Mouse (Mus musculus) left cerebral cortex, postnatal 25 days (tissue): ENCODE results near the gene Slain1. TPM values are rescaled to one million over a fixed set of nuclear protein-coding genes. Genes with fewer than 3 reads are reported as not detected.
"Not testable (repeated sequence)": the region's sequence is repeated elsewhere in the genome, so short reads cannot be mapped to it uniquely, and the experiment has no call there.

Source experiments
- DNase-seq, 2 experiments: peaks; one replicate each; pipeline ENCODE4 v3.0.0; 2022; ENCODE audit warnings: low spot score in 2 of 2, mixed read lengths in 1 of 2
- intact Hi-C: fragments of 180-260 bp; cut with DNase I; formaldehyde crosslinking; loops from one replicate; pipeline ENCODE4 v1.15.1; 2025
- total RNA-seq, 2 experiments: library from RNA; stranded (reverse); gene quantifications; 2 replicates each; pipeline ENCODE4 v1.2.3; 2021

Slain1 gene
- total RNA-seq, 2 experiments from 2014 or later: 45.9 to 46.7 TPM

DNA sequence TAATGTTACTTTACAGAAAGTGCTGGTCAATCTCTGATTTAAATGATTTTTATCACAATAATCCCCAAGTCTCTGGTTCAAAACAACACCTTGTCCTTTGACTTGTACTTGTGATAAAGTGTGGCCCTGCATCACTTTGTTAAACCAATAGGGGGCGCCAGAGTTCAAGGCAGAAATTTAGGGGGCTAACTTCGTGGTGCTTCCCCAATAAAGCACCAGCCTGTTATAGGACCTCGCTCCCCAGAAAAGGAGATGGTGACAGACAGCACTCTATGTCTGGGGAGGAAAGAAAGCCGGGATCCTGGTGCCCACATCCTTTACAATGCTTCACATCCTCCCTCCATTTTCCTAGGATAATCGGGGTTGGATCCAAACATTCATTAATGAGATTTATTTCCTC lies 67.5 kb downstream of the Slain1 start:
- DNase-seq: no peak
- intact Hi-C loops: loop anchor here (1.0 to 10.0 kb wide), 2 partner anchors 311 to 1097 kb away; no protein-coding TSS in a partner anchor

DNA sequence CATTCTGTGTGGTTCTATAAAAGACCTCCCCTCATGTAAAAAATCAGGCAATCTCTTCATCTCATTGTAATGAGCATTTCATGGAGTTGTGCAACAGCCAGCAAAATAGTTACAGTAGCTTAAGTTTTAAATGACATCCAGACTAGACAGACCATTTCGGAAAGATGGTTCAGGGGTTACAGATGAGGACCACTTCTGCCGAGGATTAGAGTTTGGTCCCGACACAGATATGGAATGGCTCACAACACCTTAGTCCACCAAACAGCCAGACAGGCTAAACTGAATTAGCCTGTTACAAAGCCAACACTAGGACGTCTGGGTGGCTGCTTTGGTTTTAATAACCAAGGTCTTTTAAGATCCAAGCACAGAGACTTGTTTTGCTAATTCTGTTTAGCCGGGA lies 68.0 kb downstream of the Slain1 start:
- intact Hi-C loops: loop anchor here (1.0 to 10.0 kb wide), 2 partner anchors 310 to 1097 kb away; no protein-coding TSS in a partner anchor
- DNase-seq: no peak

DNA sequence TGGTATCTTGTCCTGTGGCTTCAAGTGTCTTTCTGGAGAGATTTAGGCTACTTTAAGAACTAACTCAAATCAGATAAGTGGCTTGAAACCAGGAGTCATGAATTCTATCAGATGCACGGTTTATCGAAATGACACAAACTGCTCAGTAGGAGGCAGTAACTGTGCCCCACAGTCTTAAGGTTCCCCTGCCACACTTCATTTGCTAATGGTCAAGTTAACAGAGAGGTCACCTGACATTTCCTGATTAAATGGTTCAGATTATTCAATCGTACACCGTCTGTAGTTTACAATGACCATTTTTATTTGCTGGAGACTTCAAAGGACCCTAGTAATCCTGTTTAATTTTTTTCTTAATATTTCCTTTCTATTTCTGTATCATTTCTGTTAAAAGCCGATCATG lies 68.4 kb downstream of the Slain1 start:
- DNase-seq: no peak
- intact Hi-C loops: loop anchor here (10.0 kb wide), 1 partner anchor 1096 kb away; no protein-coding TSS in a partner anchor

DNA sequence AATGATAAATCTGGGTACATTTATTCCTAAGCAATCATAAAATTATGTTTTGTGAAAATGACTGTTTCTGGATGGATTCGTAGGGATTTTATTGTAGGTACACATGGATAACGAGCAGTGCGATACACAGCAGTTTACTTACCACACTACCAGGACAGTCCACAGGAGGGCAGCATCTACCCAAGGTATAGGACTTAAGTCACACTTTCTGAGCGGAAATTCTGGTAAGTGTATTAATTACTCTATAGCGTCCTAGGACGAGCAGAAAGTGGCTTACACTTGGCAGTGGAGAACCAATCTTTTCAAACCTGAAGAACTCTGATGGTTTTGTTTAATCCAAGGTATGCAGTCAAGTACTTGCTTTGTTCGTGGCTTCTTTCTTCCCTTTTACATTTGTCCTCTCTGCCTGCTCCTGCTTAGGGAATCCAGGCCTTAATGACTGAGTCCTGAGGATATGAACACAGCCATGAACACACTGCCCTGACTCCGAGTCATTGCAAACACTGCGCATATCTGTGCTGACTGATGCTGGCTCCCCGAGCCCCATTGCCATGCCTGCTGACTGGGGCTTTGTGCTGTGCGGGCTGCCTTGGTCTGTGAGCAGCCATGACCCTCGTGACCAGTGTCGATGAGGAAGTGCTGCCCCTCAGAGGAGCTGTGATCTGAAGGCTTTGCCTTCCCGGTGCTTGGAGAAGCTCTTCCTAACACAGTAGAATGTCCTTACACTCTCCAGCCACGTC lies 69.0 kb downstream of the Slain1 start:
- intact Hi-C loops: loop anchor here (10.0 kb wide), 1 partner anchor 1096 kb away; no protein-coding TSS in a partner anchor

DNA sequence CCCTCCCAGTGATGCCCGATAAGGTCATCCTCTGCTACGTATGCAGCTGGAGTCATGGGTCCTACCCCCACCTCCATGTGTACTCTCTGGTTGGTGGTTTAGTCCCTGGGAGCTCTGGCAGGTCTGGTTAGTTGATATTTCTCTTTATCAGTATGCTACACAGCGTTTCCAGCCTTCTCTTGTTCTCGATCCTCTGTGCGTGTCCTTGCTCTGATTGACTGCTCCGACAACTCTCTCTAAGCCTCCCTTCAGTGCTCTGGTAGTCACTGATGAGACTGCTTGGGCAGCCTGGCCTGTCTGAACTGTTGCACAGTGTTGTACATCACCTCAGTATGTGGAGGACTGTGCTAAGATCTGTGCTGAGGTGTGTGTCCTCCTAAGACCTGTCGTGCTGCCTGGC lies 70.1 kb downstream of the Slain1 start:
- intact Hi-C loops: loop anchor here (10.0 kb wide), 1 partner anchor 1315 kb away; no protein-coding TSS in a partner anchor
- DNase-seq: no peak

More for the DNA sequence above, 69.0 kb downstream of the Slain1 start:
- DNase-seq: peak; percentile 88 to 91

DNA sequence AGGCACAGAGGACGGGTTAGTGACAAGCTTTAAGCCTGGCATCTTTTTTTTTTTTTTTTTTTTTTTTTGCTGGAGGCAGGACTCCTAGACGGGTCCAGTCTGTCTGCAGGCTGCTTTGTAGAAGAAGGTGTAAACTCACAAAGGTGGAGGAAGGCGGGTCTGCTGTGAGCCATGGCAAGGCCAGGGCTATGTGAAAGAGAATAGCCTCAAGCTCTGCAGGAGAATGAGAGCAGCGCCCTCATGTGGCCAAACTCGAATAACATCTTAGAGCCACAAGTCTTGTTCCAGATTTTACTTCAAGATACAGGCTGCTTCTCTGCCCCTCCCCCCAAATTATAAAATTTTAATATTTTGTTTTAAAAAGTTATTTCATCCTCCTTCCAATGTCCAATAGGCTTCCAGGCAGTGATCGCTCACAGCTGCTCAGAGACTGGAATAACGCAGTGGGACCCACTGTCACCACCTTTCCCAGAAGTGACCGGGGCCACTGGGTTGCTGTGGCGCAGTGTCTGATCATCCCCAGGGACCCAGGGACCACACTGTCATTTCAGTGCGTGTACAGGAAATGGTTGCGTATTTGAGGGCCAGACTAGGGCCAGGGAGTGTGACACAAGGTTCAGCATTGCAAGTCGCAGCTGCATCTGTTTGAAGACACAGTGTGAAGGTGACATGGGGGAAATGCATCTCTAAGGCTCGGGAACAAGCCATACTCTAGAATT lies 70.8 kb downstream of the Slain1 start:
- peak; percentile 52 to 67 for DNase-seq
- intact Hi-C loops: loop anchor here (10.0 kb wide), 1 partner anchor 1314 kb away; no protein-coding TSS in a partner anchor

DNA sequence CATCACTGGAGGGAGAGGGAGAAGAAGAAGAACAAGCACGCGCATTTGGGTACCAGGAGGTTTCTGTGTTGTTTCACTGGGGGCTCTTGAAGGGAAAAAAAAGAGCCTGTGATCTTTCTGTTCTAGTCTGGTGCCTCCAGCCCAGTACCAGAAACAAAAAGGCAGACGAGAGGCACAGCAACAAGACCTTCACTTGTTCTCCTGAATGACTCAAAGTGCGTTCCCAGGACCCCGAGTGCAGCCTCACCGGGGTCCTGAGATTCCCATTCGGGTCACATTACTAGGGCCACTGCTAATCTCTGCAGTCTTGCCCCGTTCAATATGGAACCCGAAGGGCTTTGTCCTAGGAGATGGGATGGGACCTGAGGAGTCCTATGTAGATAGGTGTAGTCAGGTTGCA lies 73.3 kb downstream of the Slain1 start:
- intact Hi-C loops: loop anchor here (10.0 kb wide), 1 partner anchor 1311 kb away; no protein-coding TSS in a partner anchor
- no peak for DNase-seq

DNA sequence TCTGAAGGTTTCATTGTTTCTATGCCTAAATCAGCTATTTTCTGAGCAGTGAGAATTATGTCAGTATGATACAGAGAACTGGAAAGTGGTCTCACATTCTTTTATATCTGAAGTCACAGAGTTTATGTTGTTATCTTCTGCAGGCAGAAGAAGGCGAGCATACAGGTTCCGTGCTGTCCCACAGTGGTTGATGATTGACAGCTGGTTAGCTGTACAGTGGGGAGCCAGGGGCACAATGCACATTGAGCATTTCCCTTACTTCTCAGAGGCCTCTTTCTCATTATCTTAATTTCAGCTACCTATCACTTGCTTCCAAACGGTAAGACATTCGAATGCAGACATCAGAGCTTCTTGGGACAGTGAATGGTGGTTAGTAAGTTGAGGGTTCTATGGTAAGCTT lies 73.8 kb downstream of the Slain1 start:
- DNase-seq: no peak
- intact Hi-C loops: loop anchor here (10.0 kb wide), 1 partner anchor 1311 kb away; no protein-coding TSS in a partner anchor

DNA sequence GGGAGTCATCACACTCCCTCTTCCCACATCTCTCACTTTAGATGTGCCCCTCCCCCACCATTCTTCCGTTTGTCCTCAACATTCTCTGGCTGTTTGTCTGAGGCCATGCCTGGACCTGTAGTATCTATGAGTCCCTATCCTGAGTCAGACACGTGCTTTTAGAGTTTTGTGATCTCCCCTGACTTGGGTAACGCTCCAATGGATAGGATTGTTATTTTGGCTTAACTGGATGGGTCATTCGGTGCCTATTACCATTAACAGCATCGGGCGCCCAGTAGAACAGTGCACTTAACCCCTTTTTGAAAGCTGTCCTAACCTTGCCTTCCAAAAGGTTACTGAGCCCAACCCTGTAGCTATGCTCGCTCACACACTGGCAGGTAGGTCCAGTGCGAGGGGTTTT lies 78.5 kb downstream of the Slain1 start:
- no peak for DNase-seq
- intact Hi-C loops: loop anchor here (10.0 kb wide), 1 partner anchor 1306 kb away; no protein-coding TSS in a partner anchor

DNA sequence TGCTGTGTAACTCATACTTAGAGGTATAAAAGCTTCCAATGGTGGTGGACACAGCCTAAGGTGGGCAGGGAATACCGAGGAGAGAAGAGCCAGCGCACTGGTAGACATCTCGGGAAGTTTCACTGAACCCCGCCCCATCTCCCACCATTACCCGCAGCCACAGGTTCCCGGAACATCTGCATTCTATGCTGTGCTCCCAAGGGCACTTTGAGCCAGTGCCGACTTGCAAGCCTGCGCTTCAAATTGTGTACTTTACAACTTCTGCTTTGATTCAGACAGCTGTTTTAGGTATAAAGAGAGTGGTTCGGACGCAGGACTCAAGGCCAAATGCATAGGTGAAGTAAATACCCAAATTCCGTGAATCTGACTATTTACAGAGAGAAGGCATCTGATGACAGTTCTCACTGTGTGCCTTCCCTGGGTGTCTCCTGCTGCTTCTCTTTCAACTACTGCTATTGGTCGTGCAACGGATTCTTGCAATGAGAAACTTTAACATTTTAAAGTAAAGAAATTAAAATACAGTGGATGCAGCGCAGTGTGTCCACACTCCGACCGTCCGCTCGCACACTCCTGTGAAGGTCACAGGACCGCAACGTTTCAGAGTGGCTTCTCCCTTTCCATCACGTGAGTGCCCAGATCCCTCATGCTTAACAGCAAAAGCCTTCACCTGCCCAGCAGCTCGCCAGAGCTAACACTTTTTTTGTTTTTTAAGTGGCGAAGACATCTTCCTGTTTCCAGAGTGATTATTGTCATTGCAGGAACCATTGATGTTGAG lies 79.1 kb downstream of the Slain1 start:
- no peak for DNase-seq
- intact Hi-C loops: loop anchor here (10.0 kb wide), 1 partner anchor 1306 kb away; no protein-coding TSS in a partner anchor

DNA sequence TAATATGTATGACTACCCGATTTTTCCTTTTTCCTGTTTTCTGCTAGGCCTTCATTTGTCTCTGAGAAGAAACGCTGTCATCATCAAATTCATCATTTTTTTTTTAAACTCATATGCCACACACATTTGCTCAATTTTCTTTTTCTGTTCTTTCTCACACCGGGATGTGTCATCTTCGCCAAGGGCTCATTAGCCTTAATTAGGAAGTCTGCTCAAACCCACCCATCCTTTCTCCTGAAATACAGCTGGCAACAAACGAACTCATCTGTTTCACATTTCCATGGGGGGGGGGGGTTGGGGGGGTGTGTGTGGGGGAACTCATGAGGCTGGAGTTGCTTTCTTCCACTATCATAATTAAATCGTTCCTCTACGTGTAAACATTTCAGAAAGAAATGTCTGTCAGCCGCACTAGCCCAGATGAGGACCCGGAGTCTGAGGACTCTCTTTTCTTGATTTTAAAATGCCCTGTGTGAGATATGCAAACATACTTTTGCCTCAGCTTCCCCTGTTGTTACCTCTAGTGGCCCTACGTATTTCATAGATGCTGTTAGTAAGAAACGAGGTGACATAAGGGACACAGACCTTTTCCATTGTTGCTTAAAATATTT lies 79.8 kb downstream of the Slain1 start:
- no peak for DNase-seq
- intact Hi-C loops: loop anchor here (10.0 kb wide), 1 partner anchor 1305 kb away; no protein-coding TSS in a partner anchor

DNA sequence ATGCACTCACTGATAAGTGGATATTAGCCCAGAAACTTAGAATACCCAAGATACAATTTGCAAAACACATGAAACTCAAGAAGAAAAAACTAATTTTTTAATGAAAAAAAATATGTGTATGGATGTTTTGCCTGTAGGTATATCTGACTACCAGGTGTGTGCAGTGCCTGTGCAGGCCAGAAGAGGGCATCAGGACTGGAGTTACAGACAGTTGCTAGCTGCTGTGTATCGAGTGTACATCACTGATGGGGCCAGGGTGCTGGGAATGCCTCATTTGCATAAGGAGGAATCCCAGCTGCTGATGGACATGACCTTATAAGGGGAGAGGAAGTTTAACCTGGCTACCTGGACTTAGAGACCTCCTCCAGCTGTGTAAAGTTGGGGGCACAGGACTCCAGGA lies 82.6 kb downstream of the Slain1 start:
- no peak for DNase-seq
- intact Hi-C loops: no loop called here

DNA sequence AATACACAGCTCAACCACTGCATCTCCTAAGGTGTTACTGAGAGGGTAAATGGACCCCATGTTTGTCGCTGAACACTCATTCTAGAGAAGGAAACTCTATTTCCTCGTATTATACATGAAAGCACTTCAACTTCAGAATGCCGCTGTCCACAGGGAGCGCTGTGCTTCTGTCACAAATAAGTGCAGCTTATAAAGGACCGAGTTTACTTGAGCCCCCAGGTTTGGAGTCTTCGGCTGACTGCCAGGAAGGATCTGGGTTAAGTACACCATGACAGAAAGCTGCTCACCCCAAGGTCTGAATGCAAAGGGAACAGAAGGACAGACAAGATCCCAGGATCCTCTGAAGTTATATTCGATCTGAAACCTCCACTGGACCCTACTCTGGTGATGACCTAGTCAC lies 91.2 kb downstream of the Slain1 start:
- intact Hi-C loops: no loop called here

DNA sequence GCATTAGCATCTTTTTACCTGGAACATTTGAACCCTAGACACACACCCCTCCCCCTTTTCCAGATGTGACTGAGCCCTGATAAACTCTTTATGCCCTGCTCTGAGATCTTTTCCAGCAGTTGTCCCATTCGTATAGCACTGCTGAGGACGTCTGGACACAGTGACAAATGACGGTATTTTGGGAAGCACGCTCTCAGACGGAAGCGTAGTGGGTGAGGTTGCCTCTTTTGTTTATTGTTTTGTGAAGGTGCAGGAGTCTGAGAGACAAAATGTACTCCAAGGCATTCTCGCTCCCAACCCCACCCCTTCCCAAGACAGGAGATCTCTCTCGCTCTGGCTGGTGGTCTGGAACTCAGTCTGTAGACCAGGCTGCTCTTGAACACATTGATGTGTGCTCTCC lies 92.1 kb downstream of the Slain1 start:
- intact Hi-C loops: no loop called here
- DNase-seq: no peak

More for the DNA sequence above, 91.2 kb downstream of the Slain1 start:
- no peak for DNase-seq

DNA sequence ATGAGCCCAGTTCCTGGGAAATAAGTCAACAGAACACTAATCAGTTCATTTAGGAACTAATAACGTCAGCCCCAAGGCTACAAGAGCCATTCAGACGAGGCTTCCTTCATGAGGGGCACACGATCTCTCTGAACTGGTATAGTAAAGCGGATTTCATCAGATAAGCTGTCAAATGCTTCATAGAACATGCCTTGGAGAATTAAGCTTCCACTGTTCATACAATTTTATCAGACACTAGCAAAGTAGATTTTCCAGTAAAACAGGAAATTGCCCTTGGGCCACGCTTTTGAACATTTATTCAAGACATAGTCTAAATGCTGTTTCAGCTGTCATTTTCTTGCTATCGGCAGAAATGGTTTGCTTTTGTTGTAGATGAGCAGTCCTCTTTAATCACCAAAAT lies 97.3 kb downstream of the Slain1 start:
- DNase-seq: no peak
- intact Hi-C loops: no loop called here

DNA sequence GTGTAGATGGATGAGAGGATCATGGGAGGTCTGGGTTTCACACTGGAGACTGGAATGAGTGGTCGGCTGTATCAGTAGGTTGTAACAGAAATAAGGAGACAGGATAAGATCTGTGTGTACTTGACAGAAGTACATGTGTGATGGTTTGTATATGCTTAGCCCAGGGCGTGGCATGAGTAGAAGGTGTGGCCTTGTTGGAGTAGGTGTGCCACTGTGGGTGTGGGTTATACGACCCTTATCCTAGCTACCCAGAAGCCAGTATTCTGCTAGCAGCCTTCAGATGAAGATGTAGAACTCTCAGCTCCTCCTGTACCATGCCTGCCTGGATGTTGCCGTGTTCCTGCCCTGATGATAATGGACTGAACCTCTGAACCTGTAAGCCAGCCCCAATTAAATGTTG lies 100.6 kb downstream of the Slain1 start:
- intact Hi-C loops, DNase-seq: not testable (repeated sequence)

DNA sequence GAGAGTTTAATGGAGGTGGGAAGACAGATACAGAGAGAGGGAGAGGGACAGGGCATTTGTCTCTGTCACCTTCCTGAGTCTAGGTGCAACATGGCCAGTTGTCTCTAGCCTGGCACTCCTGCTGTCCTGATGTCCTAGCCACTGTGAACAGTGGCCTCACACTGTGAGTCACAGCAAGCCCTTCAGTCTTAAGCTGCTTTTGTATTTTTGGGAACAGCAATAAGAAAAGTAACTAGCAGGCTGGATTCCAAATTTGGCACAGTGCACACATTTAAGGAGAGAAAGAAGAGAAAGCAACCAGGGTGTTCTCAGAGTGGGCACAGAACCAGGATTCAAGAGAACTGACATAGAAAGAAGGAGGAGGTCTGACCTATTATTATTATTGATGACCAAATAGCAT lies 101.4 kb downstream of the Slain1 start:
- DNase-seq: peak; percentile 23 to 78
- intact Hi-C loops: no loop called here

DNA sequence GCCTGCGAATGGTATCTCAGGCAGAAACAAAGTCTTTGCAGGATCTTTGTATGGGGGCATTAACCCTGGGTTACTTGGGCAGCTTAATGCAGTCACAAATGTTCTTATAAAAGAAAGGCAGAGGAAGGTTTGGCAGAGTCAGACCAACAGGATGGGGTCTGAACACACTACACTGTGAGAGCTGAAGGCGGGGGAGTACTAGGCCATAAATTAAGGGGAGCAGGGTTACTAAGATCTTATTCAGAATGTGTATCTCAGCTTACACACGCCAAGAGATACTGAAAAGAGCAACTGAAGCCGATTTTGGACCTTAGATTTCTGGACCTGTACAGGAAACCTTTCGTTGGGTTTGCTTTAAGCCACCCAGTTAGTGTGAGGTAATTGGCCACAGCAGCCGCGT lies 102.7 kb downstream of the Slain1 start:
- intact Hi-C loops: no loop called here
- no peak for DNase-seq

DNA sequence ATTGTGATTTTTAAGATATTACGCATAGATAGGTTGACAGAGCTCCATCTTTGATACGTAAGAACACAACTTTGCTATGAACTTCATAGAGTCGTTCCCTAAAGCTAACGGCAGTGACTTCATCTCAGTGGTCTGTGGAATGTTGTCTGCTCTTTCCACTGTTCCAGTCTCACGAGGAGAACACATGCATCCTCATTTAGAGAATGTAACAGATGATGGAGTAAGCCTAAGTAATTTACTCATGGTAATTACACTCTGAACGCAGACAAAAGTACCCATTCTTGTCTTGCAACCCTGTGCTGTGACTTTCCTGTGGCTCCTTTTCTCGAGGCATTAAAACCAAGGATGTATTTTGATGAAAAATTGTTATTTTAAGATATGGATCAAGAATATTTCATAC lies 104.0 kb downstream of the Slain1 start:
- DNase-seq: no peak
- intact Hi-C loops: no loop called here
